Mouse (Mus musculus) liver, embryonic 12.5 days (tissue): ENCODE measurements around the gene Ccdc191. TPM values are rescaled to one million over a fixed set of nuclear protein-coding genes. Genes with fewer than 3 reads are reported as not detected.

Source experiments
- ATAC-seq: fragments of 200-750 bp; cut with Nextera tagmentation; 2 replicates; pipeline ENCODE4 v1.8.0; 2017; ENCODE audit warnings: moderate number of reproducible peaks, mild to moderate bottlenecking, moderate library complexity
- H3K27ac ChIP-seq: fragments of 300-500 bp; sonication (generic); 2 replicates; pipeline ENCODE4 v1.5.1; 2016; ENCODE audit warnings: mild to moderate bottlenecking
- H3K27me3 ChIP-seq: fragments of 300-500 bp; sonication (generic); replicated peaks from 2 replicates; pipeline ENCODE4 v1.6.1; 2016; ENCODE audit warnings: mild to moderate bottlenecking, moderate library complexity
- H3K36me3 ChIP-seq: fragments of 300-500 bp; sonication (generic); 2 replicates; pipeline ENCODE4 v1.6.1; 2016; ENCODE audit warnings: mild to moderate bottlenecking, moderate library complexity
- H3K4me1 ChIP-seq: fragments of 300-500 bp; sonication (generic); 2 replicates; pipeline ENCODE4 v1.6.1; 2016
- H3K4me2 ChIP-seq: fragments of 300-500 bp; sonication (generic); 2 replicates; pipeline ENCODE4 v1.6.1; 2016; ENCODE audit warnings: mild to moderate bottlenecking, moderate library complexity
- H3K4me3 ChIP-seq: fragments of 300-500 bp; sonication (generic); 2 replicates; pipeline ENCODE4 v1.5.1; 2016; ENCODE audit warnings: mild to moderate bottlenecking, moderate library complexity
- H3K9ac ChIP-seq: fragments of 300-500 bp; sonication (generic); 2 replicates; pipeline ENCODE4 v1.6.1; 2016; ENCODE audit warnings: mild to moderate bottlenecking, moderate library complexity
- H3K9me3 ChIP-seq: fragments of 300-500 bp; sonication (generic); replicated peaks from 2 replicates; pipeline ENCODE4 v1.6.1; 2016; ENCODE audit warnings: mild to moderate bottlenecking, moderate library complexity
- WGBS: fragments of 180-500 bp; shearing (Covaris S2); methylation state at CpG from one replicate; pipeline ENCODE4 v1.1.7; 2016; ENCODE audit not compliant: insufficient replicate concordance; 5-methylcytosine and 5-hydroxymethylcytosine counted together
- polyA plus RNA-seq: library from polyadenylated mRNA; unstranded; fragments of >200 nt; fragmentation: Nextera tagmentation; extraction: Ambion mirVana; gene quantifications from 2 replicates; pipeline ENCODE4 v1.2.1, GENCODE M21; 2016

Ccdc191 gene
- polyA plus RNA-seq, 1 experiment from 2014 or later: 5.5 TPM

DNA sequence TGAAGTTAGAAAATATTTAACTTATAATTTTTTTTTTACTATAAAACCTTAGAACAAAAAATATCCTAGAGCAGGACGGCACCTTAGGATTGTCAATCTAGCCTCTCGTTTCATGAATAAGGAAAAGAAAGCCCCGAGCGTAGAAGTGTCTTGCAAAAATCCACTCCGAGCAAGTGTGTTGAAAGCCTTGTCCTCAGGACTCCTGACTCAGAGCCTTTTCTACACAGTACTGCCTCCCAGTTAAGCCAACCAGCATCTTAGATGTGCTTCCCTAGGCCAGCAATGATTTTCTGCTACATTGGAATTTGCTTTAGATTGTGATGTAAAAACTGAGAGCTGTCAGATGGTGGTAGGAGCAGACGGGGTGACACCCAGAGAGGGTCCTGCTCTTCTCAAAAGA lies 43.4 kb downstream of the Ccdc191 start:
- Histone ChIP-seq H3K4me3 (no peak overlapping the region), H3K9ac (no peak overlapping the region), H3K9me3 (no peaks in the 10 kb centered on the region), H3K27ac (no peak overlapping the region), H3K36me3 (no peaks in the 10 kb centered on the region), H3K4me1 (peaks cover 6% of the 10 kb centered on the region), H3K27me3 (no peaks in the 10 kb centered on the region), H3K4me2 (no peak overlapping the region)
- WGBS: 76% methylated on average over 6 of the region's 6 CpGs
- no peak for ATAC-seq

DNA sequence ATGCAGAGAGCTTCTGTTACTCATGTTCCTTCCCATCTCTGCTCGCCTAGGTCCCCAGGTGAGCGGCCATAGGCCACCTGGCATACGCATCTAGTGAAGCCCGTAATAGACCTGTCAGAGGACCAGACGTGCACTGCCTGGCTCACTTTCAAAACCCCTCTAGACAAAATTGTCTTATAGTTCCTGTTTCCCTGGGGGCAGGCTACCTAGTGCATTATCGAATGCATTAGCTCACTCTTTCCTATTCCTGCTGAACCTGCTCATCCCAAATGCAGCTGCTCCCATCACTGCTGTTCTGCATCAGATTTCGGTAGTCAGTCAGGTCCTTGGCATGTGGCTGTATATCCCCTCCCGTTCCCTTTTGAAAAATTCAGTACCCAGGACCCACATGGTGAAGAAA lies 45.3 kb downstream of the Ccdc191 start:
- Histone ChIP-seq H3K4me1 (peaks cover 6% of the 10 kb centered on the region), H3K36me3 (no peaks in the 10 kb centered on the region), H3K9me3 (no peaks in the 10 kb centered on the region), H3K4me3 (no peak overlapping the region), H3K4me2 (no peak overlapping the region), H3K27ac (no peak overlapping the region), H3K9ac (no peak overlapping the region), H3K27me3 (no peaks in the 10 kb centered on the region)
- ATAC-seq: no peak
- WGBS: 77% methylated on average over 8 of the region's 8 CpGs

GRCm38 (mm10) chr16:43935367-43935766 lies 45.8 kb downstream of the Ccdc191 start:
- no peak overlapping the region for H3K27ac ChIP-seq
- no peak overlapping the region for H3K4me2 ChIP-seq
- ATAC-seq: no peak
- H3K27me3 ChIP-seq: no peaks in the 10 kb centered on the region
- no peak overlapping the region for H3K9ac ChIP-seq
- no peaks in the 10 kb centered on the region for H3K36me3 ChIP-seq
- WGBS: 78% methylated on average over 3 of the region's 3 CpGs
- H3K4me1 ChIP-seq: peaks cover 6% of the 10 kb centered on the region
- H3K9me3 ChIP-seq: no peaks in the 10 kb centered on the region
- no peak overlapping the region for H3K4me3 ChIP-seq

DNA sequence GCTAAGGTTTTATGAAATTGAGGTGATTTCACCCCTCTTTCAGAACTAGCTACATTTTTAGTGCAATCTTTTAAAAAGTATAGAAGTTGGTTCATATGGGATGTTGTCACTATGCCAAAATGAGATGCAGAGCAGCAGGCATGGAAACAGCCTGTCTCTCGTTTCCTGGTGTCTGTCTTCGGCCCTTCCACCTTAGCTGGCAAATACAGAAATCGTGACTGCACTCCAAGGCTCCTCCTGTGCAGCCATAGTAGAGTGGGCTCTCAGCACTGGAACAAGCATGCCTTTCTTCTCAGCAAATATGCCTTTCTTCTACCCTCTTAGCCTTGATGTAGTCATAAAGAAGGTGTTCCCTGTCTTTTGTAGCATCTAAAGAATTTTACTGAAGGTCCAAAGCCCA lies 46.3 kb downstream of the Ccdc191 start:
- Histone ChIP-seq H3K4me1 (peaks cover 6% of the 10 kb centered on the region), H3K27ac (no peak overlapping the region), H3K9me3 (no peaks in the 10 kb centered on the region), H3K27me3 (no peaks in the 10 kb centered on the region), H3K9ac (no peak overlapping the region), H3K4me2 (no peak overlapping the region), H3K36me3 (no peaks in the 10 kb centered on the region), H3K4me3 (no peak overlapping the region)
- no peak for ATAC-seq
- 60% methylated on average over 3 of the region's 3 CpGs for WGBS

- H3K4me2 ChIP-seq: no peak overlapping the region
- peaks cover 6% of the 10 kb centered on the region for H3K4me1 ChIP-seq
- no peaks in the 10 kb centered on the region for H3K27me3 ChIP-seq
- no peaks in the 10 kb centered on the region for H3K36me3 ChIP-seq
- 90% methylated on average over 4 of the region's 4 CpGs for WGBS
- H3K27ac ChIP-seq: no peak overlapping the region
- no peak for ATAC-seq
- no peak overlapping the region for H3K9ac ChIP-seq
- H3K9me3 ChIP-seq: no peaks in the 10 kb centered on the region
- no peak overlapping the region for H3K4me3 ChIP-seq
Observed at GRCm38 (mm10) chr16:43940846-43941245, 51.2 kb downstream of the Ccdc191 start.

GRCm38 (mm10) chr16:43945351-43945750 lies 55.8 kb downstream of the Ccdc191 start:
- Histone ChIP-seq H3K9ac (no peak overlapping the region), H3K9me3 (no peaks in the 10 kb centered on the region), H3K36me3 (no peaks in the 10 kb centered on the region), H3K4me1 (no peaks in the 10 kb centered on the region), H3K27ac (no peak overlapping the region), H3K4me2 (no peak overlapping the region), H3K4me3 (no peak overlapping the region), H3K27me3 (no peaks in the 10 kb centered on the region)
- no peak for ATAC-seq
- 73% methylated on average over 3 of the region's 3 CpGs for WGBS

DNA sequence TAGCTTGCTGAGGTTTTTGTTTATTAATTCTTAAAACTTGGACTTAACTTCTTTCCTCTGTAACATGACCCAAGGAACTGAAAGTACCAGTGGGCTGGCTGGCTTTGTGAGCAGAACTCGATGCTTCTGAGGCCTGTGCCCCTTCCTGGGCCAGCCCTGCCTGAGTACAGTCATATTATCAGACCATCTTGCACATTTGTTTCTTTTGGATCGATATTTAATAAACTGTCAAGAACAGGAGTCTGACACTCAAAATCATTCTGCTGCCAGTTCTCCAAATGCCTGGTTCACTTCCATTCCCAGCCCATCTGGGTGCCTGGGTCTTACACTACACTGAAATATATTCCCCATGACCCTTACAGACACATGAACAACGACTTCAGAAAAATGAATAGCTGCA lies 56.3 kb downstream of the Ccdc191 start:
- ATAC-seq: no peak
- H3K27me3 ChIP-seq: no peaks in the 10 kb centered on the region
- no peak overlapping the region for H3K9ac ChIP-seq
- 53% methylated on average over 3 of the region's 3 CpGs for WGBS
- no peak overlapping the region for H3K27ac ChIP-seq
- H3K4me2 ChIP-seq: no peak overlapping the region
- no peaks in the 10 kb centered on the region for H3K9me3 ChIP-seq
- H3K4me3 ChIP-seq: no peak overlapping the region
- H3K4me1 ChIP-seq: no peaks in the 10 kb centered on the region
- H3K36me3 ChIP-seq: no peaks in the 10 kb centered on the region

DNA sequence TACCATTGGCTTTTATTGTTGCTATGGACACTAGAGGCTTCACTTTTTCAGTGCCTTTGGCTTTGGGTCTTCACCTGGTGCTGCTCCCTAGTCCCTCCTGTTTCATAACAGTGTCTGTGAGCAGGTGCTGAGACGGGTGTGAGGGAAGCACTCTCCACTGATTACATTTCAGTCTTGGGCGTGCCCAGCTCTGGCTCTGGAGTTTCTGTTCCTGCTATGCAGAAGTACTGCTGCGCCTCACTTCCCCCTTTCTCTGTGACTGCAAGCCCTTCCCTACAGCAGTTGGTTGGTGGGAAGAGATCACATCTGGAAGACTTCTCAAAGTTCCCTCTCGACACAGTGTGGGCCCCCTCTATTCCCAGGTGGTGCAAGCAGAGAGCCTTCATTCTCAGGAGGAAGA lies 62.0 kb downstream of the Ccdc191 start:
- H3K36me3 ChIP-seq: no peaks in the 10 kb centered on the region
- no peaks in the 10 kb centered on the region for H3K9me3 ChIP-seq
- no peak for ATAC-seq
- 19% methylated on average over 4 of the region's 4 CpGs for whole genome bisulfite sequencing
- no peaks in the 10 kb centered on the region for H3K27me3 ChIP-seq
- no peak overlapping the region for H3K4me2 ChIP-seq
- peaks cover 7% of the 10 kb centered on the region; the same call in 1 of the 2 replicates for H3K4me1 ChIP-seq
- H3K9ac ChIP-seq: no peak overlapping the region
- H3K27ac ChIP-seq: no peak overlapping the region
- no peak overlapping the region for H3K4me3 ChIP-seq

GRCm38 (mm10) chr16:43954913-43955312 lies 65.3 kb downstream of the Ccdc191 start:
- Histone ChIP-seq H3K27ac (no peak overlapping the region), H3K4me1 (peaks cover 7% of the 10 kb centered on the region; the same call in 1 of the 2 replicates), H3K4me2 (no peak overlapping the region), H3K27me3 (no peaks in the 10 kb centered on the region), H3K4me3 (no peak overlapping the region), H3K9ac (no peak overlapping the region), H3K9me3 (no peaks in the 10 kb centered on the region), H3K36me3 (peaks cover 13% of the 10 kb centered on the region; the same call in 1 of the 2 replicates)
- 39% methylated on average over 6 of the region's 6 CpGs for WGBS
- no peak for ATAC-seq

GRCm38 (mm10) chr16:43958038-43958437 lies 68.4 kb downstream of the Ccdc191 start:
- Histone ChIP-seq H3K4me1 (no peaks in the 10 kb centered on the region; the same call in 1 of the 2 replicates), H3K4me3 (no peak overlapping the region), H3K9ac (no peak overlapping the region), H3K36me3 (peaks cover 19% of the 10 kb centered on the region; the same call in 1 of the 2 replicates), H3K27me3 (no peaks in the 10 kb centered on the region), H3K9me3 (no peaks in the 10 kb centered on the region), H3K4me2 (no peak overlapping the region), H3K27ac (no peak overlapping the region)
- WGBS: 69% methylated on average over 4 of the region's 4 CpGs
- ATAC-seq: no peak

DNA sequence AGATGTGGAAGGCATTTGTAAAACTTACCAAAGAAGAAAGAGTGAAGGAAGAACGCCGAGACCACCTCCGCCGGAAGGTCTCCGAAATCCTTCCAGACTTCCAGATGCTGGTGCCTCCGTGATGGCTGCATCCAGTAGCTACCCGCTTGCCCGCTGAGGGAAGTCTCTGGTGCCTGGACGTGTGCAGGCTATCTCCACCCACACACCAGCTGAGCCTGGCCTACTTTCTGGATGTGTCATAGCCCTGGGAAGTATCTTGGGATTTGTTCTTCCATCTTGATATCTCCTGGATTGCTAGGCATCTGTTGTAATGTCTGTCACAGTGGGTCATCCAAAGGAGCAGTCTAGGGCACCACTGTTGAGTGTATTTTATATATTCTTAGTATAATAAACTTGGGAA lies 73.7 kb downstream of the Ccdc191 start:
- 83% methylated on average over 9 of the region's 9 CpGs for WGBS

DNA sequence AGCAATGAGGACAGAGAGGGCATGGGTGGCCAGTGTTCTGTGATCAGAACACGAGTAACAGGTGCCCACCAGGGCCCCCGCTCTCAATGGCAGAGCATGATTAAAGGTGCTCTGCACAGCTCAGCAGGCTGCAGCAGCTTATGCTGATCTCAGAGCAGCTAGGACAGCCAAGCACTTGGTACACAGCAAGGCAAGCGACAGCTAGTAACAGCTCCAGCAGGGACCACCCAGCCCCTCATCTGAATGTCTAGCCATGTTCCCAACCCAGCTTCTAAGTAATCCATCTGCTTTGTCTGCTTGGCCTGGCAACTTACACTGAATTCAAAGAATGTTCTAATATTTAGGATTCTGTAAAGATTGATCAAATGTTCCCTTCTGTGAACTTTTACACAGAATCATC lies 74.2 kb downstream of the Ccdc191 start:
- Histone ChIP-seq H3K9ac (no peak overlapping the region), H3K36me3 (peaks cover 6% of the 10 kb centered on the region; the same call in 1 of the 2 replicates), H3K9me3 (no peaks in the 10 kb centered on the region), H3K27me3 (no peaks in the 10 kb centered on the region), H3K4me3 (no peak overlapping the region), H3K27ac (no peak overlapping the region), H3K4me2 (no peak overlapping the region), H3K4me1 (no peaks in the 10 kb centered on the region; the same call in 1 of the 2 replicates)
- no peak for ATAC-seq
- WGBS: 69% methylated on average over 3 of the region's 3 CpGs

More for the DNA sequence above, 73.7 kb downstream of the Ccdc191 start:
- H3K36me3 ChIP-seq: peaks cover 7% of the 10 kb centered on the region; the same call in 1 of the 2 replicates
- H3K27me3 ChIP-seq: no peaks in the 10 kb centered on the region
- no peaks in the 10 kb centered on the region; the same call in 1 of the 2 replicates for H3K4me1 ChIP-seq
- no peak overlapping the region for H3K27ac ChIP-seq
- no peak overlapping the region for H3K4me3 ChIP-seq
- H3K9me3 ChIP-seq: no peaks in the 10 kb centered on the region
- H3K4me2 ChIP-seq: no peak overlapping the region
- ATAC-seq: no peak
- no peak overlapping the region for H3K9ac ChIP-seq

- Histone ChIP-seq H3K9ac (no peak overlapping the region), H3K27me3 (no peaks in the 10 kb centered on the region), H3K9me3 (no peaks in the 10 kb centered on the region), H3K4me1 (no peaks in the 10 kb centered on the region; the same call in 1 of the 2 replicates), H3K4me2 (no peak overlapping the region), H3K36me3 (no peaks in the 10 kb centered on the region; the same call in 1 of the 2 replicates), H3K4me3 (no peak overlapping the region), H3K27ac (no peak overlapping the region)
- 72% methylated on average over 13 of the region's 13 CpGs for WGBS
- ATAC-seq: no peak
Observed at GRCm38 (mm10) chr16:43965781-43966389, 76.3 kb downstream of the Ccdc191 start.
